Mouse (Mus musculus): ENCODE results near the gene Zfp518a. TPM values are rescaled to one million over a fixed set of nuclear protein-coding genes. Genes with fewer than 3 reads are reported as not detected.

Zfp518a gene
- 3.3 and 4.8 TPM in 2 replicates for polyA plus RNA-seq (2015; fragmentation: Nextera tagmentation; extraction: Ambion mirVana)

DNA sequence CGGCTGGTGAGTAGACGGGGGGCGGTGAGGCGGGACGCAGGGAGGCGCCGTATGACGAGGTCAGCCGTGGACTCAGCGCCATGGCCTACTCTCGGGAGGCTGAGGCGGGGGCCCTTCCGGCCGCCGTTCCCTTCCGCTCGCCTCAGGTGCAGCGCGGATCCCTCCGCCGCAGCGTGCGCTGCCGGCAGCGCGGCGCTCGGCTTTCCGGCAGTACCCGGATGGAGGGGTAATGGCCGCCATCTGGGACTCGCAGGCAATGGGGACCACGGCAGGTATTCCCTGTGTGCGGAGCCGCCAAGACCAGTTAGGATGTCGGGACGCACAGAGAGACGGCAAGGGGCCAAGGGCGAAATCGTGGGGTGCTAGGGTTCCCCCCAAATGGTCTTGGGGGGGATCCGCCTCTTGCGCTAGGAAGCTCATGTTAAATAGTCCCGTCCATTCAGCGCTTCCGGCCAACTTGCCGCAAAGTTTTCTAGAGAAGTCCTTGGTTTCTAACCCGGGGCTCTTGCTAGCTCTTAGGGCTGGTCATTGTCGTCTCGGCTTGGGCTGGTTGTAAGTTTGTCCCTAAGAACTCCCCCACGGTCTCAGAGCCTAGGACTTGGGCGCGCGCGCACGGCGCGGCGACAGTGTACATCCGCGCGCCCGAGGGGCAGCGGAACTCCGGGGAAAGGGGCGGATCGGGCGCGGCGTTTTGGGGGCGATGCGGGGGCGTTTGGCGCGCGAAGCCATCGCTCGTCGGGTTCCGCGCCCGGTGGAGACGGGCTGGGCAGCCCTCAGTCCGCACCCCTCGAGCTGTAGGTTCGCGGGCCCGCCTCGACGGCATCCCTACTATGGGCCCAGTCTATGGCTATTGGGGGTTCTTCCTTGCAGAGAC, at the start of gene Zfp518a:
TSS of gene Zfp518a (plus strand) at position 187 of the 874 bp plus-strand sequence.
- ATAC-seq (ENCODE audit: low read depth), result peak; percentile 90
- peaks cover 24% of the 10 kb centered on the region for H3K27me3 ChIP-seq
- no peaks in the 10 kb centered on the region for H3K9me3 ChIP-seq (replicated peaks)
- DNase-seq, result peak; percentile 75
- peak within 1 kb of the TSS; percentile 79 for H3K4me3 ChIP-seq (replicated peaks)
- peak within 1 kb of the TSS; percentile 83 for H3K27ac ChIP-seq
- peak within 1 kb of the TSS; percentile 82 for H3K4me2 ChIP-seq
- H3K9ac ChIP-seq, result peak within 1 kb of the TSS; percentile 78
- H3K4me1 ChIP-seq (replicated peaks), result peaks cover 7% of the 10 kb centered on the region
- no peaks in the 10 kb centered on the region for H3K36me3 ChIP-seq
- under 1% methylated on average over 89 of the region's 89 CpGs for WGBS (ENCODE audit: insufficient replicate concordance)

DNA sequence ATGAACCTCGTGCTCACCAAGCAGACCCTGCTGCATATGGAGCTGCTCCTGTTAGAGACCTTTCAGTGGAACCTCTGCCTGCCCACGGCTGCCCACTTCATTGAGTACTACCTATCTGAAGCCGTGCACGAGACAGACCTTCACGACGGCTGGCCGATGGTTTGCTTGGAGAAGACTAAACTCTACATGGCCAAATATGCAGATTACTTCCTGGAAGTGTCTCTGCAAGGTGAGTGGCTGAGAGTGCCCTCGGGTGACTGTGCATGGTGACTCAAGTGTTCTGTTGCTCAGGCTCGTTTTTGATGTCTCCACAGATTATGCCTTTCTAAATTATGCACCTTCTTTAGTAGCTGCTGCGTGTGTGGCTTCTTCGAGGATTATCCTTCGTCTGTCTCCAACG, 49.8 kb upstream of the Zfp518a start:
- H3K9ac ChIP-seq, result no peak overlapping the region
- no peaks in the 10 kb centered on the region; the same call in 1 of the 2 replicates for H3K4me1 ChIP-seq (replicated peaks)
- H3K27me3 ChIP-seq, result no peaks in the 10 kb centered on the region
- peaks cover 60% of the 10 kb centered on the region for H3K36me3 ChIP-seq
- ATAC-seq (ENCODE audit: low read depth) (no peak), DNase-seq (no peak)
- no peak overlapping the region for H3K4me3 ChIP-seq (replicated peaks)
- H3K4me2 ChIP-seq, result no peak overlapping the region
- H3K9me3 ChIP-seq (replicated peaks), result no peaks in the 10 kb centered on the region
- H3K27ac ChIP-seq, result no peak overlapping the region
- WGBS (ENCODE audit: insufficient replicate concordance), result 85% methylated on average over 13 of the region's 13 CpGs

DNA sequence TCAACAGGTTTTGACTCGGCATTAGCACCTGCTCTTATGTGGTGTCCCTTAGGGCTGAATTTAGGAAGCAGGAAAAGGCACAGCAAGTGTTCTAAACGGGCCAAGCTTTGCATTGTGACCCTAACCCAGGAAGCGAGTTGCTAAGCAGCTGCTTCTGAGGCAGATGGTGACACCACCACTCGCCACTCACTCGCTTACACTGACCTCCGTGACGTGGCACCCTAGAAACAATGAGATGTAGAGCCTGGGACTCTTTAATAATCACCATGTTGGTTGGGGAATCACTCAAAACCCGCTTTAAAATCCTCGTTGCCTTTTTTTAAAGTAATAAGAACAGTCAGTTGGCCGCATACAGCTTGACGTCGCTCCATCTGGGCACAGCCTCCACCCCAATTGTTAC, 45.1 kb upstream of the Zfp518a start:
- H3K9me3 ChIP-seq (replicated peaks), result no peaks in the 10 kb centered on the region
- no peak overlapping the region for H3K9ac ChIP-seq
- no peak for DNase-seq
- no peak overlapping the region for H3K4me2 ChIP-seq
- ATAC-seq (ENCODE audit: low read depth), result no peak
- no peak overlapping the region for H3K4me3 ChIP-seq (replicated peaks)
- H3K27me3 ChIP-seq, result no peaks in the 10 kb centered on the region
- WGBS (ENCODE audit: insufficient replicate concordance), result 81% methylated on average over 12 of the region's 12 CpGs
- H3K27ac ChIP-seq, result no peak overlapping the region
- peaks cover 39% of the 10 kb centered on the region for H3K36me3 ChIP-seq
- H3K4me1 ChIP-seq (replicated peaks), result no peaks in the 10 kb centered on the region

DNA sequence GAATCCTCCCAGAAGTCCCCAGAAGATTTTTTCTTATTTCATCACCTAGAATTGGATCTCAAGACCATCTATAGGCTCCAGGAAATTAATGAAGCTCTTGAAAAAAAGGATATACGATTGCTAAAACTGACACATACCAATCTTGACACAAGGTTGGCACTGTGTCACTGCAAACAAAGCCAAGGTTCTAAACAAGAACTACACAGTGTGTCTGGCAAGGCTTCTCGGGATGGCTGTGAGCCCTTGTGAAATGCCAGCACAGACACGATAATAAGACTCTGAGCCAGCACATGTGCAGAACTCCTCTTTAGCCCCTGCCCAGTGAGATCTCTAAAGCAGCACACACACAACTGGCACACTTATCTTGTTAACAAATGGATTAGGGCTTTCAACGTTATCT, 35.0 kb upstream of the Zfp518a start:
- Histone ChIP-seq H3K27me3 (0 out of 2 replicates have a peak, but pooled peaks cover 4% of the 10 kb centered on the region), H3K27ac (no peak overlapping the region), H3K9ac (no peak overlapping the region), H3K4me1 (replicated peaks) (0 out of 2 replicates have a peak, but pooled peaks cover 2% of the 10 kb centered on the region), H3K36me3 (no peaks in the 10 kb centered on the region), H3K4me3 (replicated peaks) (no peak overlapping the region), H3K9me3 (replicated peaks) (no peaks in the 10 kb centered on the region), H3K4me2 (no peak overlapping the region)
- 33% methylated on average over 4 of the region's 4 CpGs for WGBS (ENCODE audit: insufficient replicate concordance)
- DNase-seq (no peak), ATAC-seq (ENCODE audit: low read depth) (no peak)

- WGBS (ENCODE audit: insufficient replicate concordance), result 38% methylated on average over 5 of the region's 5 CpGs
- Histone ChIP-seq H3K36me3 (no peaks in the 10 kb centered on the region), H3K27ac (no peak overlapping the region), H3K9ac (no peak overlapping the region), H3K27me3 (peaks cover 22% of the 10 kb centered on the region), H3K4me1 (replicated peaks) (peaks cover 5% of the 10 kb centered on the region), H3K4me3 (replicated peaks) (no peak overlapping the region), H3K4me2 (no peak overlapping the region), H3K9me3 (replicated peaks) (no peaks in the 10 kb centered on the region)
- no peak for ATAC-seq (ENCODE audit: low read depth)
- DNase-seq, result no peak
These were observed 26.2 kb upstream of the Zfp518a start for GRCm38 (mm10) chr19:40868284-40868683.

DNA sequence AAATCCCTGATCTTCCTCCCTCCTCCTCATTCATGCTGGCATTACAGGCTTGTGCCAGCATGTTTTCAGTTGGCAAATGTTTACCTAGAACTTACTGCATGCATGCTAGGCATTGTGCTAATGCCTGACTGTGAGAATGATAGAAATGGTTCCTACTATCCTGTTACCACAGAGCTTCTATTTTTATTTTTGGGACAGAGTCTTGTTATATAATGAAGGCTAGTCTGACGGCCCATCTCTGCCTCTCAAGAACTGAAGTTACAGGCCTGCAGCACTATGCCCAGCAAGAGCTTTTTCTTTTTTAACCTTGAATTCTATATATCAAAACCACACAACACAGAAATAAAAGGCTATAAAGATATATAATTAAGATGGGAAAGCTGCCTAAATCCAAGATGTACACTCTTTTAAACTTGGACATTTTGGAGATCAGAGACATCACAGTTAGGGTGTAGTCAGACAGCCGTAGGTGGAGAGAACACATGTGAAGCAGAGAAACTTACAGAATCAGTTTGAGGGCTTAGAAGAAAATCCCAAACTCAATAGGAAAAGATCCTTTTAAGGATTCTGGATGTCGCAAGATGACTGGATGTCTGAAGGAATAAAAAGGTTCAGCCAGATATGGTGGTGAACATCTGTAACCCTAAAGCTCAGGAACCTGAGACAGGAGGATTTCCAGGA, 24.9 kb upstream of the Zfp518a start:
- no peak for ATAC-seq (ENCODE audit: low read depth)
- H3K27ac ChIP-seq, result no peak overlapping the region
- 69% methylated on average over 3 of the region's 3 CpGs for WGBS (ENCODE audit: insufficient replicate concordance)

GRCm38 (mm10) chr19:40872955-40873665, 21.4 kb upstream of the Zfp518a start:
- Histone ChIP-seq H3K4me2 (peak overlapping the region; percentile 83), H3K27ac (peak overlapping the region; percentile 74), H3K9ac (peak overlapping the region; percentile 64), H3K4me3 (replicated peaks) (peak overlapping the region; percentile 67), H3K9me3 (replicated peaks) (no peaks in the 10 kb centered on the region), H3K4me1 (replicated peaks) (peaks cover 10% of the 10 kb centered on the region), H3K36me3 (no peaks in the 10 kb centered on the region), H3K27me3 (peaks cover 48% of the 10 kb centered on the region)
- peak; percentile 91 for ATAC-seq (ENCODE audit: low read depth)
- 2% methylated on average over 51 of the region's 51 CpGs for WGBS (ENCODE audit: insufficient replicate concordance)
- peak; percentile 77 for DNase-seq

More for the DNA sequence above, 24.9 kb upstream of the Zfp518a start:
- no peak overlapping the region for H3K9ac ChIP-seq
- no peaks in the 10 kb centered on the region for H3K36me3 ChIP-seq
- DNase-seq, result no peak
- H3K4me2 ChIP-seq, result no peak overlapping the region
- no peak overlapping the region for H3K4me3 ChIP-seq (replicated peaks)
- peaks cover 24% of the 10 kb centered on the region for H3K27me3 ChIP-seq
- H3K9me3 ChIP-seq (replicated peaks), result no peaks in the 10 kb centered on the region
- H3K4me1 ChIP-seq (replicated peaks), result peaks cover 10% of the 10 kb centered on the region

DNA sequence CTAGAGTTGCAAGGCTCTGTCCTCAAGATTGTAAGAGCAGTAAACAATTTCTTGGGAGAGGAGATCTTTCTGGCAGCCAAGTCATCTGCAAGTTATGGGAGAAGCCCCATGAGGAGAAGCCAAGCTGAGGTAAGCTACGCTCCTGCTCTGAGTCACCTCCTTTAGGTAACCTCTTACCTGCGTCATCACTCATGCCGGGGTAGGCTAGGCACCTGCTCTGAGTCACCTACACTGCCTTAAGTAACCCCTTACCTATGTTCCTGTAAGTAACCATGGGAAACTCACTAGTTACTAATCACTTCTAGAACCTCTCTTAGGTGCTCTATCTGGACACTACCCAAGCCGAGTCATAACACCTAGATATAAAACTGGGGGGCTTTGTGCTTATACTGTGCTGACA, 12.8 kb upstream of the Zfp518a start:
- no peak for ATAC-seq (ENCODE audit: low read depth)
- H3K4me1 ChIP-seq (replicated peaks), result no peaks in the 10 kb centered on the region
- H3K9ac ChIP-seq, result no peak overlapping the region
- no peak overlapping the region for H3K4me2 ChIP-seq
- DNase-seq, result no peak
- no peak overlapping the region for H3K4me3 ChIP-seq (replicated peaks)
- H3K9me3 ChIP-seq (replicated peaks), result no peaks in the 10 kb centered on the region
- peaks cover 60% of the 10 kb centered on the region for H3K27me3 ChIP-seq
- no peaks in the 10 kb centered on the region for H3K36me3 ChIP-seq
- no peak overlapping the region for H3K27ac ChIP-seq
- 66% methylated on average over 4 of the region's 4 CpGs for WGBS (ENCODE audit: insufficient replicate concordance)

DNA sequence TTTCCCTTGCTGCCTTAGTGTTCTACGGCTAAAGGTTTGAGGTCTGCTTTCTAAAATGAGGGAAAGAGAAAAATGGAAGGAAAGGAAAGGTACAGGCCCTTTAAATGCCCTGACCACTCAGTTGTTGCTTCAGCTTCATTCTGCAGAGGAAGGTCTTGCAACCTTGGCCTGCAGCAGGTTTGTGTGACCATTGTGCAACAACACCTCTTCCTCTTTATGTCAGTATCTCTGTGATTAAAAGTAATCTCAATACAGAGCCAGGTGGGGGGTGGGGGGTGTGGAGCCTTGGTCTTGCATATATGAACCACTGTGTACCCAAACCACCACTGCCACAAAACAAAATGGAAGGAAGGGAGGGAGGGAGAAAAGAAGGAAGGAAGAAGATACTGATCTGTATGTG, 5.6 kb upstream of the Zfp518a start:
- Histone ChIP-seq H3K9me3 (replicated peaks) (no peaks in the 10 kb centered on the region), H3K4me3 (replicated peaks) (no peak overlapping the region), H3K27ac (no peak overlapping the region), H3K27me3 (peaks cover 55% of the 10 kb centered on the region), H3K4me2 (no peak overlapping the region), H3K9ac (no peak overlapping the region), H3K4me1 (replicated peaks) (peaks cover under 1% of the 10 kb centered on the region; the same call in 1 of the 2 replicates), H3K36me3 (no peaks in the 10 kb centered on the region)
- no peak for DNase-seq
- no peak for ATAC-seq (ENCODE audit: low read depth)
- WGBS (ENCODE audit: insufficient replicate concordance), result 52% methylated on average over 1 of the region's 1 CpGs

DNA sequence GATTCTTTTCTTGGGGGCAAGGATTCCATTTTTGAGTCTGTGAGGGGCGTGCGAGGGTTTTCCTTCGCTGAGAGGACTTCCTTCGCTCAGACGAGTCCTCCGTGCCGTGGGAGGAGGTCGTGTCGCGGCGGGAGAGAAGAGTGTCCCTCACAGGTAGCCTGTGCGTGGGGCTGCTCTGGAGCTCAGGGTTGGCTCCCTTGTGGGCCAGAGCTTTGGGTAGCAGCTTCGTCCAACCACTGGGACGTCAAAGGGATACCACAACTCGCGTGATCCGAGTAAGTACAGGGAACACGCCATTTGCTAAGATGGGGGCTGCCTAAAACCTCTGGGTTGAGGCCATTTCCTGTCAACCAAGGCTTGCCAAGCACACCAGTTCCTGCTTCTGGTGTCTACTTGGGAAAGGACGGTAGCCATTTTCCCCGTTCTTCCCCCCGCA, 416 bp upstream of the Zfp518a start:
- H3K9ac ChIP-seq, result peak overlapping the region; percentile 78
- peak overlapping the region; percentile 79 for H3K4me3 ChIP-seq (replicated peaks)
- 52% methylated on average over 21 of the region's 21 CpGs for WGBS (ENCODE audit: insufficient replicate concordance)
- H3K4me1 ChIP-seq (replicated peaks), result peaks cover 7% of the 10 kb centered on the region
- ATAC-seq (ENCODE audit: low read depth) (peak; percentile 32), DNase-seq (no peak)
- H3K27ac ChIP-seq, result peak overlapping the region; percentile 83
- H3K4me2 ChIP-seq, result peak overlapping the region; percentile 82
- H3K9me3 ChIP-seq (replicated peaks), result no peaks in the 10 kb centered on the region
- no peaks in the 10 kb centered on the region for H3K36me3 ChIP-seq
- peaks cover 29% of the 10 kb centered on the region for H3K27me3 ChIP-seq

DNA sequence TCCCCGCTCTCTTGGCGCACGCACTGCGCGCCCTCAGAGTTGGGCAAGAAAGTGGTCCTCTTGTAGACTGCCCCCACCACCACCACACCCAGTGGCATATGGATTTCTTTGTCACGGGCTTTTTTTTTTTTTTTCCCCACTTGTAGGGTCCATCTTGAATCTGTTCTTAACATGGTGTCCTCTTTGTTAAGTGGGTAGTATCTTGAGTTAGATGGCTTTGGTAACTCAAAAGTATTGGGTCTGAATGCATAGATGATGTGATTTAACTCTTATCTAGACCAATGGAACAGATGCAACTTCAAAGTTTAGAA, 843 bp downstream of the Zfp518a start:
- H3K9ac ChIP-seq, result peak overlapping the region; percentile 78
- DNase-seq, result no peak
- WGBS (ENCODE audit: insufficient replicate concordance), result under 1% methylated on average over 6 of the region's 6 CpGs
- no peaks in the 10 kb centered on the region for H3K36me3 ChIP-seq
- no peaks in the 10 kb centered on the region for H3K9me3 ChIP-seq (replicated peaks)
- peak overlapping the region; percentile 83 for H3K27ac ChIP-seq
- H3K4me1 ChIP-seq (replicated peaks), result peaks cover 7% of the 10 kb centered on the region
- peak overlapping the region; percentile 82 for H3K4me2 ChIP-seq
- H3K4me3 ChIP-seq (replicated peaks), result peak overlapping the region; percentile 79
- H3K27me3 ChIP-seq, result peaks cover 21% of the 10 kb centered on the region
- no peak for ATAC-seq (ENCODE audit: low read depth)
